Mouse (Mus musculus): ENCODE measurements around the gene Mrpl12. TPM values are rescaled to one million over a fixed set of nuclear protein-coding genes. Genes with fewer than 3 reads are reported as not detected.

The Mrpl12 gene
- polyA plus RNA-seq (2014; fragmentation: Illumina TruSeq; extraction: RNeasy Lipid Tissue Mini Kit (QIAGEN cat#74804); ENCODE audit: insufficient read depth, low read depth, low replicate concordance) = 65.4 TPM

GRCm38 (mm10) chr11:120484265-120484981 lies at the start of gene Mrpl12:
Mrpl12 (plus strand) TSS chr11:120484613.

GRCm38 (mm10) chr11:120437152-120437856 lies 47.1 kb upstream of the Mrpl12 start, which contains the start of gene Nploc4:
Nploc4 (minus strand) TSS chr11:120437708.

GRCm38 (mm10) chr11:120442344-120442743 lies 42.1 kb upstream of the Mrpl12 start, which contains the start of gene Tspan10:
Tspan10 (plus strand) TSS chr11:120442644.

GRCm38 (mm10) chr11:120453306-120453705 lies 31.1 kb upstream of the Mrpl12 start, which contains the start of gene Pde6g:
Pde6g (minus strand) TSS chr11:120453500.

GRCm38 (mm10) chr11:120457772-120458751 lies 26.4 kb upstream of the Mrpl12 start, which contains the start of the genes Oxld1 and Ccdc137:
Oxld1 (minus strand) TSS chr11:120458068.
Ccdc137 (plus strand) TSS chr11:120458115.

GRCm38 (mm10) chr11:120467051-120467735 lies 17.2 kb upstream of the Mrpl12 start, which contains the start of gene Arl16:
Arl16 (minus strand) TSS chr11:120467607.

GRCm38 (mm10) chr11:120491317-120492023 lies 7.1 kb downstream of the Mrpl12 start, which contains the start of gene Slc25a10:
Slc25a10 (plus strand) TSS chr11:120491840.

GRCm38 (mm10) chr11:120530085-120530964 lies 45.9 kb downstream of the Mrpl12 start, which contains the start of gene Gcgr:
Gcgr (plus strand) TSS chr11:120530699.

Other genes with a start within 250 kb of the Mrpl12 start
- 1,316 TPM for gene Actg1, start 136.1 kb upstream of the Mrpl12 start, polyA plus RNA-seq (2014; fragmentation: Illumina TruSeq; extraction: RNeasy Lipid Tissue Mini Kit (QIAGEN cat#74804); ENCODE audit: insufficient read depth, low read depth, low replicate concordance)
- gene Fscn2, start 123.1 kb upstream of the Mrpl12 start, polyA plus RNA-seq (2014; fragmentation: Illumina TruSeq; extraction: RNeasy Lipid Tissue Mini Kit (QIAGEN cat#74804); ENCODE audit: insufficient read depth, low read depth, low replicate concordance) = 0.33 TPM
- 10.2 TPM for gene Faap100, start 105.8 kb upstream of the Mrpl12 start, polyA plus RNA-seq (2014; fragmentation: Illumina TruSeq; extraction: RNeasy Lipid Tissue Mini Kit (QIAGEN cat#74804); ENCODE audit: insufficient read depth, low read depth, low replicate concordance)
- 19.5 TPM for gene Nploc4, start 46.9 kb upstream of the Mrpl12 start, polyA plus RNA-seq (2014; fragmentation: Illumina TruSeq; extraction: RNeasy Lipid Tissue Mini Kit (QIAGEN cat#74804); ENCODE audit: insufficient read depth, low read depth, low replicate concordance)
- gene Tspan10, start 42.0 kb upstream of the Mrpl12 start, polyA plus RNA-seq (2014; fragmentation: Illumina TruSeq; extraction: RNeasy Lipid Tissue Mini Kit (QIAGEN cat#74804); ENCODE audit: insufficient read depth, low read depth, low replicate concordance) = not detected
- gene Pde6g, start 31.1 kb upstream of the Mrpl12 start, polyA plus RNA-seq (2014; fragmentation: Illumina TruSeq; extraction: RNeasy Lipid Tissue Mini Kit (QIAGEN cat#74804); ENCODE audit: insufficient read depth, low read depth, low replicate concordance) = not detected
- gene Oxld1, start 26.5 kb upstream of the Mrpl12 start, polyA plus RNA-seq (2014; fragmentation: Illumina TruSeq; extraction: RNeasy Lipid Tissue Mini Kit (QIAGEN cat#74804); ENCODE audit: insufficient read depth, low read depth, low replicate concordance) = 13.4 TPM
- 13.6 TPM for gene Ccdc137, start 26.5 kb upstream of the Mrpl12 start, polyA plus RNA-seq (2014; fragmentation: Illumina TruSeq; extraction: RNeasy Lipid Tissue Mini Kit (QIAGEN cat#74804); ENCODE audit: insufficient read depth, low read depth, low replicate concordance)
- gene Arl16, start 17.0 kb upstream of the Mrpl12 start, polyA plus RNA-seq (2014; fragmentation: Illumina TruSeq; extraction: RNeasy Lipid Tissue Mini Kit (QIAGEN cat#74804); ENCODE audit: insufficient read depth, low read depth, low replicate concordance) = 10.8 TPM
- 42.5 TPM for gene Slc25a10, start 7.2 kb downstream of the Mrpl12 start, polyA plus RNA-seq (2014; fragmentation: Illumina TruSeq; extraction: RNeasy Lipid Tissue Mini Kit (QIAGEN cat#74804); ENCODE audit: insufficient read depth, low read depth, low replicate concordance)
- gene Gcgr, start 46.1 kb downstream of the Mrpl12 start, polyA plus RNA-seq (2014; fragmentation: Illumina TruSeq; extraction: RNeasy Lipid Tissue Mini Kit (QIAGEN cat#74804); ENCODE audit: insufficient read depth, low read depth, low replicate concordance) = 0.15 TPM
- 138 TPM for gene Mcrip1, start 65.1 kb downstream of the Mrpl12 start, polyA plus RNA-seq (2014; fragmentation: Illumina TruSeq; extraction: RNeasy Lipid Tissue Mini Kit (QIAGEN cat#74804); ENCODE audit: insufficient read depth, low read depth, low replicate concordance)
- gene Ppp1r27, start 66.5 kb downstream of the Mrpl12 start, polyA plus RNA-seq (2014; fragmentation: Illumina TruSeq; extraction: RNeasy Lipid Tissue Mini Kit (QIAGEN cat#74804); ENCODE audit: insufficient read depth, low read depth, low replicate concordance) = not detected
- gene P4hb, start 88.6 kb downstream of the Mrpl12 start, polyA plus RNA-seq (2014; fragmentation: Illumina TruSeq; extraction: RNeasy Lipid Tissue Mini Kit (QIAGEN cat#74804); ENCODE audit: insufficient read depth, low read depth, low replicate concordance) = 289 TPM
- gene Arhgdia, start 97.0 kb downstream of the Mrpl12 start, polyA plus RNA-seq (2014; fragmentation: Illumina TruSeq; extraction: RNeasy Lipid Tissue Mini Kit (QIAGEN cat#74804); ENCODE audit: insufficient read depth, low read depth, low replicate concordance) = 361 TPM
- 49.0 TPM for gene Alyref, start 113.8 kb downstream of the Mrpl12 start, polyA plus RNA-seq (2014; fragmentation: Illumina TruSeq; extraction: RNeasy Lipid Tissue Mini Kit (QIAGEN cat#74804); ENCODE audit: insufficient read depth, low read depth, low replicate concordance)
- gene Anapc11, start 113.8 kb downstream of the Mrpl12 start, polyA plus RNA-seq (2014; fragmentation: Illumina TruSeq; extraction: RNeasy Lipid Tissue Mini Kit (QIAGEN cat#74804); ENCODE audit: insufficient read depth, low read depth, low replicate concordance) = 82.6 TPM
- 1.3 TPM for gene Npb, start 123.9 kb downstream of the Mrpl12 start, polyA plus RNA-seq (2014; fragmentation: Illumina TruSeq; extraction: RNeasy Lipid Tissue Mini Kit (QIAGEN cat#74804); ENCODE audit: insufficient read depth, low read depth, low replicate concordance)
- 51.7 TPM for gene Pcyt2, start 133.3 kb downstream of the Mrpl12 start, polyA plus RNA-seq (2014; fragmentation: Illumina TruSeq; extraction: RNeasy Lipid Tissue Mini Kit (QIAGEN cat#74804); ENCODE audit: insufficient read depth, low read depth, low replicate concordance)
- gene Sirt7, start 140.6 kb downstream of the Mrpl12 start, polyA plus RNA-seq (2014; fragmentation: Illumina TruSeq; extraction: RNeasy Lipid Tissue Mini Kit (QIAGEN cat#74804); ENCODE audit: insufficient read depth, low read depth, low replicate concordance) = 39.1 TPM
- 17.0 TPM for gene Mafg, start 149.0 kb downstream of the Mrpl12 start, polyA plus RNA-seq (2014; fragmentation: Illumina TruSeq; extraction: RNeasy Lipid Tissue Mini Kit (QIAGEN cat#74804); ENCODE audit: insufficient read depth, low read depth, low replicate concordance)
- gene Pycr1, start 159.2 kb downstream of the Mrpl12 start, polyA plus RNA-seq (2014; fragmentation: Illumina TruSeq; extraction: RNeasy Lipid Tissue Mini Kit (QIAGEN cat#74804); ENCODE audit: insufficient read depth, low read depth, low replicate concordance) = 1.4 TPM
- 1.6 TPM for gene Myadml2, start 163.5 kb downstream of the Mrpl12 start, polyA plus RNA-seq (2014; fragmentation: Illumina TruSeq; extraction: RNeasy Lipid Tissue Mini Kit (QIAGEN cat#74804); ENCODE audit: insufficient read depth, low read depth, low replicate concordance)
- gene Notum, start 176.6 kb downstream of the Mrpl12 start, polyA plus RNA-seq (2014; fragmentation: Illumina TruSeq; extraction: RNeasy Lipid Tissue Mini Kit (QIAGEN cat#74804); ENCODE audit: insufficient read depth, low read depth, low replicate concordance) = 8.1 TPM
- 44.2 TPM for gene Aspscr1, start 188.4 kb downstream of the Mrpl12 start, polyA plus RNA-seq (2014; fragmentation: Illumina TruSeq; extraction: RNeasy Lipid Tissue Mini Kit (QIAGEN cat#74804); ENCODE audit: insufficient read depth, low read depth, low replicate concordance)
- gene Cenpx, start 229.1 kb downstream of the Mrpl12 start, polyA plus RNA-seq (2014; fragmentation: Illumina TruSeq; extraction: RNeasy Lipid Tissue Mini Kit (QIAGEN cat#74804); ENCODE audit: insufficient read depth, low read depth, low replicate concordance) = 82.4 TPM
- 15.4 TPM for gene Lrrc45, start 229.3 kb downstream of the Mrpl12 start, polyA plus RNA-seq (2014; fragmentation: Illumina TruSeq; extraction: RNeasy Lipid Tissue Mini Kit (QIAGEN cat#74804); ENCODE audit: insufficient read depth, low read depth, low replicate concordance)
- 44.3 TPM for gene Rac3, start 236.9 kb downstream of the Mrpl12 start, polyA plus RNA-seq (2014; fragmentation: Illumina TruSeq; extraction: RNeasy Lipid Tissue Mini Kit (QIAGEN cat#74804); ENCODE audit: insufficient read depth, low read depth, low replicate concordance)
- gene Dcxr, start 242.7 kb downstream of the Mrpl12 start, polyA plus RNA-seq (2014; fragmentation: Illumina TruSeq; extraction: RNeasy Lipid Tissue Mini Kit (QIAGEN cat#74804); ENCODE audit: insufficient read depth, low read depth, low replicate concordance) = 185 TPM
- gene Cbr2, start 247.5 kb downstream of the Mrpl12 start, polyA plus RNA-seq (2014; fragmentation: Illumina TruSeq; extraction: RNeasy Lipid Tissue Mini Kit (QIAGEN cat#74804); ENCODE audit: insufficient read depth, low read depth, low replicate concordance) = 5,777 TPM